Mouse (Mus musculus) limb, embryonic 10.5 days (tissue): ENCODE measurements at regions not wholly inside any gene's neighbourhood (a gene's known extent, or its start where the extent isn't known, plus 50 kb on each side); places are given as distances from the start of the nearest gene placed in this dataset.

Source experiments
- DNase-seq: peaks from one replicate; pipeline ENCODE4 v3.0.0-alpha.2; 2017; ENCODE audit warnings: low spot score
- H3K27ac ChIP-seq: fragments of 300-500 bp; sonication (generic); 2 replicates; pipeline ENCODE4 v1.5.1; 2016; ENCODE audit warnings: mild to moderate bottlenecking
- H3K27me3 ChIP-seq: fragments of 300-500 bp; sonication (generic); 2 replicates; pipeline ENCODE4 v1.6.1; 2016; ENCODE audit warnings: low read depth, mild to moderate bottlenecking; ENCODE audit not compliant: poor library complexity, severe bottlenecking
- H3K36me3 ChIP-seq: fragments of 300-500 bp; sonication (generic); 2 replicates; pipeline ENCODE4 v1.6.1; 2016; ENCODE audit warnings: mild to moderate bottlenecking, moderate library complexity
- H3K4me1 ChIP-seq: fragments of 300-500 bp; sonication (generic); 2 replicates; pipeline ENCODE4 v1.6.1; 2016
- H3K4me3 ChIP-seq: fragments of 300-500 bp; sonication (generic); 2 replicates; pipeline ENCODE4 v1.5.1; 2016; ENCODE audit warnings: mild to moderate bottlenecking, moderate library complexity
- H3K9me3 ChIP-seq: fragments of 300-500 bp; sonication (generic); replicated peaks from 2 replicates; pipeline ENCODE4 v1.6.1; 2016; ENCODE audit warnings: mild to moderate bottlenecking
- WGBS: fragments of 180-500 bp; shearing (Covaris S2); methylation state at CpG from one replicate; pipeline ENCODE4 v1.1.7; 2016; 5-methylcytosine and 5-hydroxymethylcytosine counted together

DNA sequence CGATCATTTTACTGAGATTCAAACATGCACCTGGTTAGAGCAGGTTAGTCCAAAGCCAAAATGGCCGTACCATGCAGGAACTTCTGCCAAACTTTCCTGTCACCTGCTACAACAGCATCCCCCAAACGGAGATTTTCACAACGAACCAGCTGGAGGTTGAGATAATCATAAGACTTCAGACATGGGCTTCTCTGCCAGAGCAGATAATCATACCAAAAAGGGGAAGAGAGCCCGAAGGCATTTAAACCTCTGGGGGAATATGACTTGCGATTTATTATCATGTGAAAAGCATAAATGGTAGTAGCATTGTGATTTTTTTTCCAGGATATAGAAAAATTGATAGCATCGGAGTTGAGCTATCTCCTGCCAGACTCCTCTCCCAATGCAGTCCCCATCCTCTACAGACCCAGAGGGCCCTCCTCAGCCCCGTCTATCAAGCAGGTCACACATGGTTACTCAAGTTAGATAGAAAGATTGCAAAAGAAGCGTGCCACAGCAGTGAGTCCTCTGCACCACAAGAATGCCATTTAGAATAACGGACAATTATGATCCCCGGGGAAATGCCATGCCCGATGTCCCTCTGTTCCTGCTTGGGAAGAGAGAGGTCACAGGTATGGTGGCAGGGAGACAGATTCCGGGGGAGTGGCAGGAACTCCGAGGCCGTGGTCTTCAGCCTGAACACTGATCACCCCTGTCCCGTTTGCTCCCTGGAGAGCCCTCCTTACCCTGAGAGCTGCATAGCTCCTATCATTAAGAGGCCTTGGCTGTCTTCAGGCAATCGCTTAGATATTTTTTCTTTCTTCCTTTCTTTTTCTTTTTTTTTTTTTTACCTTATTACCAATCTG is 151.3 kb upstream of the Lmo4 start:
- no peak overlapping the region for H3K4me3 ChIP-seq
- peaks cover 32% of the 10 kb centered on the region for H3K4me1 ChIP-seq
- H3K27ac ChIP-seq = no peak overlapping the region
- no peaks in the 10 kb centered on the region; the same call in 1 of the 2 replicates for H3K36me3 ChIP-seq
- H3K27me3 ChIP-seq = no peaks in the 10 kb centered on the region
- H3K9me3 ChIP-seq = no peaks in the 10 kb centered on the region
- DNase-seq = no peak
- WGBS = 81% methylated on average over 17 of the region's 17 CpGs

DNA sequence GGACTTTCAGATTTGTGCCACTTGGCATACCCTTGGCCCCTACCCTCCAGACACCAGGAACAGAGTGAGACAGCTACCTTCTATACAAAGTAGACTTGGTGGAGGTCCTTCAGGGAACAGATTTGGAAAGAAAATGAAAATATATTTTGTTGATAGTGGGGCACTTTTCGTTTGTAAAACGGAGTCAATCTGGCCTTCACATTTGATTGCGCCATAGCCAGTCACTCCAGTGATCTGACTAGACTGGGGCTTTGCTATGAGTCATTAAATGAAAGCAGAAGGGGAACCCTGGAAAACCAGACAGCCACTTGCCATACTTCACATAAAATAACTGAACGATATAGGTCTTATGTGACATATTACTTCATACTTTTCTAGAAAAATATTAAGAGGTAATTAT is 147.5 kb upstream of the Lmo4 start:
- no peaks in the 10 kb centered on the region for H3K9me3 ChIP-seq
- H3K27me3 ChIP-seq = no peaks in the 10 kb centered on the region
- no peak for DNase-seq
- H3K36me3 ChIP-seq = no peaks in the 10 kb centered on the region
- peaks cover 14% of the 10 kb centered on the region for H3K4me1 ChIP-seq
- H3K4me3 ChIP-seq = no peak overlapping the region
- no peak overlapping the region for H3K27ac ChIP-seq
- WGBS = 94% methylated on average over 4 of the region's 4 CpGs

DNA sequence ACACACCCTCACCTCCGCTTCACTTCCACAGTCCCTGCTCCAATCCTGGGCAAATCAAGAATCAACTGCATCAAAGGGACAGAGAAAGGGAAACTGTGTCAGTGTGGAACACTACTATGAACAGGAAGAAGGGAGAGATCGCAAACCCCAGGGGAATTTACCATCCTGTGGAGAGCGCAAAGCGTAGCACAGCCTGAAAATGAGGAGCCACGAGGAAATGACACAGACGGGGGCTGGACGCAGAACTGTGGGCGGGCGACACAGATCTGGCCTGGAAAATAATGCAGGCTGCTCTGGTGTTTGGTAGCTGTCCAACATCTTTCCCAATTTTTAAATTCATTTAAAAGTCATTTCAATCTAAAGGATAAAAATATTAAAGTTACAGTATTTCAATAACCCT is 143.4 kb upstream of the Lmo4 start:
- Histone ChIP-seq H3K9me3 (no peaks in the 10 kb centered on the region), H3K4me1 (no peaks in the 10 kb centered on the region), H3K27me3 (no peaks in the 10 kb centered on the region), H3K4me3 (no peak overlapping the region), H3K36me3 (no peaks in the 10 kb centered on the region), H3K27ac (no peak overlapping the region)
- DNase-seq = no peak
- 85% methylated on average over 9 of the region's 9 CpGs for WGBS

DNA sequence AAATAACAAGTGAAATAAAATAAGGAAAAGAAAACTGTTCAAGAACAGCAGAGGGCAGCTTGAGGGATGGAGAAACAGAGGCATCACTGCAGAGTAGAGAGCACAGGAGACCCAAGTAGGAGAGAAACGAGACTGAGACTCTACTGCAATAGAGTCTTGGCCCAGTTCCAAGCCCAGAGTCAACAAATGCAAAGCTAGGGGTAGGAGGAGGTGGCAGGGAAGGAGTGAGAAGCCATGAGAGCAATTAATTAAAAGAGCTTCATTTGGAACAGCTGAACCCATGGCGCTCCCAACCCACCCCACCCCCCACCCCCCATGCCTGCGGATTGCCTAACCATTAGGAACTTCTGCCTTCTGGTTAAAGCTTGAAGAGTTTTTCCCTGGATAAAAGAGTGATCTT is 130.2 kb upstream of the Lmo4 start:
- WGBS = 84% methylated on average over 3 of the region's 3 CpGs
- peaks cover 5% of the 10 kb centered on the region; the same call in 1 of the 2 replicates for H3K27me3 ChIP-seq
- no peak overlapping the region for H3K27ac ChIP-seq
- peaks cover 6% of the 10 kb centered on the region; the same call in 1 of the 2 replicates for H3K4me1 ChIP-seq
- H3K36me3 ChIP-seq = no peaks in the 10 kb centered on the region
- no peaks in the 10 kb centered on the region for H3K9me3 ChIP-seq
- no peak for DNase-seq
- H3K4me3 ChIP-seq = no peak overlapping the region

DNA sequence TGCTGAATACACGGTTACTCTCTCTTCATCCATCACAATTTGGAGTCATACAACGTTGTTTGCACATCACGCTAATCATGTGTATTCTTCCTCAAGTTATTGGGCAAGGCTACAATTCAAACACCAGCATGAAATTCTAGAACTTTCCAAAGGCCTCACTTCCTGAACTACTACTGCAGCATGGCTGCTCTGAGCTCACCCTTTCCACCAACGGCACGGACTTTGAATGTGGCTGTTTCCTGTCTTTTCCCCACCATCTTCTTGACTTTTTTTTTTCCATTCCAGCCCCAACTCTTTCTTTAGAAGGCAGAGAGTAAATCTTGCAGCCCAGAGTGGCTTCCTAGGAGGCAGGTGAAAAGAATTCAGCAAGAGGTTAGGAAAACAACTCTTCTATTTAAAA is 129.2 kb upstream of the Lmo4 start:
- WGBS = 91% methylated on average over 5 of the region's 5 CpGs
- no peak for DNase-seq

DNA sequence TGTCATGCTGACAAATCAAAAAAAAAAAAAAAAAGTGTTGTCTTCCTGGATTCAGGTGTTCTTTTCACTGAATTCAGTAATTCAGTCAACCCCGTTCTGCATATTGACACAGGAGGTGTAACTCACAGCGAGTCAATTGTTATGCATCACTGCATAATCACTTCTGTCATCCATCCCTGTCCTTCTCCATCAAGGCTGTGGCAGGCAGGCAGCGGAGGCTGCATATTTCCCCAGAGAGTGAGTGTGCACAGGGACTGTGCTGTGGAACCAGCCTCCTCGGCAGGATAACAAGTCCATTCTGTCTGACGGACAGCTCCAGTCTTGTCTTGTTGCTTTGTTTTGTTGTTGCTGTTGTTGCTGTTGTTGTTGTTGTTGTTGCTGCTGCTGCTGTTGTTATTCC is 127.3 kb upstream of the Lmo4 start:
- H3K4me3 ChIP-seq = no peak overlapping the region
- H3K4me1 ChIP-seq = peaks cover 13% of the 10 kb centered on the region; the same call in 1 of the 2 replicates
- no peaks in the 10 kb centered on the region for H3K36me3 ChIP-seq
- DNase-seq = no peak
- H3K27me3 ChIP-seq = peaks cover 5% of the 10 kb centered on the region; the same call in 1 of the 2 replicates
- no peaks in the 10 kb centered on the region for H3K9me3 ChIP-seq
- H3K27ac ChIP-seq = no peak overlapping the region
- 18% methylated on average over 5 of the region's 5 CpGs for WGBS

More for the DNA sequence above, 129.2 kb upstream of the Lmo4 start:
- no peak overlapping the region for H3K27ac ChIP-seq
- H3K27me3 ChIP-seq = peaks cover 5% of the 10 kb centered on the region; the same call in 1 of the 2 replicates
- no peaks in the 10 kb centered on the region for H3K9me3 ChIP-seq
- no peak overlapping the region for H3K4me3 ChIP-seq
- no peaks in the 10 kb centered on the region for H3K36me3 ChIP-seq
- peaks cover 13% of the 10 kb centered on the region; the same call in 1 of the 2 replicates for H3K4me1 ChIP-seq

DNA sequence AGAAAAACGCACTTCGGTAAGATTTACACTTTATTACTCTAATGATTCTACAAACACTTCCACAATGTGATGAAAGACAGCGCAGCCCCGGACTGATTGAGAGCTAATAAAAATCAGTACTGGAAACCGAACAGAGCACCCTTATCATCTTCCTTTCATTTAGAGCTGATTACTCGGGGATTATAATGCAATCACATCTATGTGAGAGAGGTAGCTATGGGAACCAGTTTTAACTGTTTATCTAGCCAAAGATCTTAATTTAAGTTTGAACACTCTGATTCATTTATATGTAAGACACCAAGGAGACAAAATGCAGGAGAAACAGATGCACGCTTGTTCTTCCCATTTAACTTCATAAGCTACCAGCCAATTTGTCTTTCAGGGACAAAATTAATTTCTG is 124.1 kb upstream of the Lmo4 start:
- Histone ChIP-seq H3K4me1 (peaks cover 13% of the 10 kb centered on the region; the same call in 1 of the 2 replicates), H3K36me3 (no peaks in the 10 kb centered on the region), H3K9me3 (no peaks in the 10 kb centered on the region), H3K27ac (no peak overlapping the region), H3K4me3 (no peak overlapping the region), H3K27me3 (peaks cover 5% of the 10 kb centered on the region; the same call in 1 of the 2 replicates)
- WGBS = 81% methylated on average over 7 of the region's 7 CpGs
- no peak for DNase-seq

DNA sequence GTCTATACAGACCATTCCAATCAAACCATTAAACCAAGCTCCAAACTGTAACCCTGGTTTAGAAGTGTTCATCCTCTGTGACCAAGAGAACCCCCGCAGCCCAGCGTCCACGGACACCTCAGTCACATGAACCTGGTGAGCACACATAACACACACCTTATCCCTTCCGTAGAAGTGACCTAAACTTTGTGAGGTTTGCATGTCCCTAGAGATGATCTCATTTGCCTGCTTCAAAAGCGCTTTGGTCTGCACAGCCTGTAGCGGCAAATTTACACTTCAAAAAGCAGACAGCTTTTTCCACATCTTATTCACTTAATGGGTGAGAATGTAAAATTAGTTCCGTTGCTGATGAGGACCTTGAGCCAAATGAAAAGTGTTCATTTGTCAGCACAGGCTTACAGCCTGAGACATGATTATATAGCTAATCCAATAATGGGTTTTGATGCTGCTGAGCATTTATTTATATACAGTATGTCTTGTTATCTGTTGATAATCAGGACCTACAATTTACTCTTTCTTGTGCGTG is 122.3 kb upstream of the Lmo4 start:
- peaks cover 13% of the 10 kb centered on the region; the same call in 1 of the 2 replicates for H3K4me1 ChIP-seq
- no peak overlapping the region for H3K4me3 ChIP-seq
- no peak for DNase-seq
- WGBS = 94% methylated on average over 8 of the region's 8 CpGs
- H3K27me3 ChIP-seq = peaks cover under 1% of the 10 kb centered on the region; the same call in 1 of the 2 replicates
- no peaks in the 10 kb centered on the region for H3K9me3 ChIP-seq
- no peak overlapping the region for H3K27ac ChIP-seq
- H3K36me3 ChIP-seq = no peaks in the 10 kb centered on the region

DNA sequence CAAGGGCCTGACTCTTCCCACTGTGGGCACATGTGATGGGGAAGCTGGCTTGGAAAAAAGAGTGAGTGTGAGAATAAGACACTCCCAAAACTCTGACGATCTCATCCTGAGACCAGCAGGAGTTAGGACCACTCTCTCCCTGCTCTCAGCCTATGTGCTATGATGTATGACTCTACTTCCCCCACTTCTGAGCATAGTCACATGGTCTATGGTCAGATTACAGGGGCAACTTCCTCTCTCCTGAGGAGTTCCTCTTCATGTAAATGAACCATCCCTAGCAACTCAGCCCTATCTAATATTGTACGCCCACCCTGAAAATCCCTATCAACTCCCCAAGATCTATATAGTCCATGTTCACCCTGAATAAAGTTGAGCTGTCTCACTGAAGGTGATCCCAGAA is 120.0 kb upstream of the Lmo4 start:
- Histone ChIP-seq H3K27me3 (no peaks in the 10 kb centered on the region), H3K36me3 (no peaks in the 10 kb centered on the region), H3K4me3 (no peak overlapping the region), H3K27ac (no peak overlapping the region), H3K4me1 (peaks cover 5% of the 10 kb centered on the region; the same call in 1 of the 2 replicates), H3K9me3 (no peaks in the 10 kb centered on the region)
- 92% methylated on average over 2 of the region's 2 CpGs for WGBS
- DNase-seq = no peak

DNA sequence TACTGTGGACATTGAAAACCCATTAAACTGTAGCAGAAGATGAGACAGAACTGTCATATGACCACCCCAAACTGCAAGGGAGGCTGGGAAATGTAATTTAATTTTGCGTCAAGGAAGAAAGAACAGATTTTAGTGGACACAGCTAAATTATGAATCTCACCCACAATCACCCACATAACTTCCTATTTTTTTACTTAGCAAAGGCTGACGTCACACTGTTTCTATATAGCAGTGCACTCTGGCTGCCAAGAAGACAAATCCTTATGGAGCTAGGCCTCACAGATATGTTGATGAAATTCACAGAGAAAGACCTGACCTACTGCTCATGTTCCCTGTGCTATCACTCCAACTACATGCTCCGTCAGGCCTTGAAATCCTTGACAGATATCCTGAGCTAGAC is 118.5 kb upstream of the Lmo4 start:
- no peak overlapping the region for H3K27ac ChIP-seq
- H3K9me3 ChIP-seq = no peaks in the 10 kb centered on the region
- H3K4me3 ChIP-seq = no peak overlapping the region
- H3K36me3 ChIP-seq = no peaks in the 10 kb centered on the region
- 90% methylated on average over 3 of the region's 3 CpGs for WGBS
- H3K27me3 ChIP-seq = no peaks in the 10 kb centered on the region
- DNase-seq = no peak
- H3K4me1 ChIP-seq = peaks cover 11% of the 10 kb centered on the region

DNA sequence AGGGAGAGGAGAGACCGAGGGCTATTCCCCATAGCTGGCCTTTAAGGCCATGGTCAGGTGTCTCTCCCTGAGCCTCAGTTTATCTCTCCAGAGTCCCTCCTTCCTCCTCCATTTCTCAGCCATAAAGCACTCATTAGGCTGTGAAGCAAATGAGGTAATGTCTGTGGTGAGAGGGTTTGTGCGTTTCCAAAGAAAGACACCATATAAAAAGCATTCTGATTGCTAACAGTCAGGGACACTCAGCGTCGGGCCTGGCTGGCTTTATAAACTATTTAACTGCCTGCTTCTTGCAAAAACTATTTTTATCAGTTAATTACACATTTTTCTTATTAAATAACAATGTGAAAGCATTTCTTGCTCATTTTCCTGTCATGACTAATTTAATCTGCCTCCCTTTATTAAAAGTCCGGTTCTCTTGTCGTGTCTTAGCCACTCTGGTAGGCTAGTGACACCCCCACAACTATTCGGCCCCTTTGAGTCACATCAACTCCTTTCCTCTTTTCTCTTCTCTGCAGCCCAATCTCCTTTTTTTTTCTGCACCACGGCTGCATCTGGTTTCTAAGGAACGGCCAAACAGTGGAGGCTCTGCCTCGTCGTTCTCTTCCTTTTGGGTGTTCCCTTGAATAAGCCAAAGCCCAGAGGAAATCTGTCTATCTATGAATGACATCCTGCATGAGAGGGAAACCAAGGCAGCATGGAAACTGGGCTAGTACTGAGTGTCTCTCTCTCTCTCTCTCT is 114.6 kb upstream of the Lmo4 start:
- Histone ChIP-seq H3K27me3 (no peaks in the 10 kb centered on the region), H3K4me3 (no peak overlapping the region), H3K9me3 (no peaks in the 10 kb centered on the region), H3K4me1 (peaks cover 24% of the 10 kb centered on the region), H3K27ac (no peak overlapping the region), H3K36me3 (no peaks in the 10 kb centered on the region)
- 77% methylated on average over 11 of the region's 11 CpGs for WGBS
- DNase-seq = no peak

DNA sequence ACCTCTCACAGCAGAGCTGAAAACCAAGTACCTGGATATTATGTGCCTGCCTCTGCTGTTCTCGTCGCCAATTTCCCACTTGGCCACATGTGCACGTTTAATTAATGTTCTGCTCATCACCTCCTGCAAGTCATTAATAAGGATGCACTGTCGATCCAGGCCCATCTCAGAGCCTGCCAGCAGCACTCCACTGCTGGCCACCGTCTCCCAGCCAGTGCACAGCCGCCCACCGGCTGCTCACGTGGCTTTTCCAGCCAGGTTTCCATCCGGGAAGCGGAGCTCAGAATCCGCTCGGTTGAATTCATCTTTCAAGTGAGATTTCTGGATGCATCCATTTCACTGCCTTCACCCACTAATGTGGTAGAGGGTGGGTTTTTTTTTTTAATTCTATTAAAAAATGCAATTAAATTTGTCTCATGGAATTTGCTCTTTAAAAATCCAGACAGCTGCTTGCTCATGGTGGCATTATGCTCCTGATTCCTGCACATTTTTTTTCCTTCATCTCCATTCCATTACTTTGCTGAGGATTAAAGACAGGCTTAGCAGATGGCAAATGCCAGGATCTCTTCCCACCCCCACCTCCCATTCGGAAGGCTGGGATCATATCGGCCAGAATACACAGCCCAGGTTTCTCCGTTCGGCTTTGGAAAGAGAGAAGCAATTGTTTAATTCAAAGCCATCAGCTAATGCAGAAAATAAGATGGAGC is 113.9 kb upstream of the Lmo4 start:
- Histone ChIP-seq H3K4me3 (no peak overlapping the region), H3K4me1 (peaks cover 28% of the 10 kb centered on the region), H3K36me3 (no peaks in the 10 kb centered on the region), H3K27me3 (no peaks in the 10 kb centered on the region), H3K9me3 (no peaks in the 10 kb centered on the region), H3K27ac (no peak overlapping the region)
- DNase-seq = no peak
- 59% methylated on average over 16 of the region's 16 CpGs for WGBS
